Mouse (Mus musculus) lung, postnatal 36 days (tissue): ENCODE data around the gene Ccnd3.

Source experiments
- DNase-seq: peaks from one replicate; pipeline ENCODE4 v3.0.0; 2022; ENCODE audit warnings: mixed read lengths

Gene Ccnd3

DNA sequence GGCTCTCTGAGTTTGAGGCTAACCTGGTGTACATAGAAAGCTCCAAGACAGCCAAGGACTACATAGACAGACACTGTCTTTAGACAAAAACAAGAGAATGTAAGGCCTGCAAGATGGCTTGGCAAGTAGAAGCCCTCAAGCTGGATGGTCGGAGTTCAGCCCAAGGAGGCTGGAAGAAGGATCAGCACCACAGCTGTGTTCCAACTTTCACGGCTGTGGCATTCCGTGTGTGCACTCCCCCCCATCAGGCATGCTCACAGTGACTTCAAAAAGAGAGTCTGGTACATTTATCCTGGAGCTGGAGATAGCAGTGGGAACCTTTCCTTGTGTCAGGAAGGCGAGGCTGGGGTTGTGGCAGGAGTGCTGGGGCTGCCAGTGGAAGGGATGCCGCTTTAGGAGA, 121.2 kb downstream of the Ccnd3 start:
- peak; percentile 22 for DNase-seq

DNA sequence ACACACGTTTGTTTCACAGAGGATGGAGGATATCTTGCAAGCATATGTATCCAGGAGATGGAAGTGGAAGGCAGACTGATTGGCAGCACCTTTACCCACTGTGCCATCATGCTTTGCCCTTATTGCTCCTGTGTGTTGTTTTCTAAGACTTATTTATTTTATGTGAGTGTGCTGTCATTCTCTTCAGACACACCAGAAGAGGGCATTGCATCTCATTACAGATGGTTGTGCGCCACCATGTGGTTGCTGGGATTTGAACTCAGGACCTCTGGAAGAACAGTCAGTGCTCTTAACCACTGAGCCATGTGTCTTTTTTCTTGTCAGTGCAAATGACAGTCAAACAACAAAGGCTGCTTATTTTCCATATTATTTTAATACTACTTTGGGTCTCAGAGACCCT, 122.9 kb downstream of the Ccnd3 start:
- no peak for DNase-seq

DNA sequence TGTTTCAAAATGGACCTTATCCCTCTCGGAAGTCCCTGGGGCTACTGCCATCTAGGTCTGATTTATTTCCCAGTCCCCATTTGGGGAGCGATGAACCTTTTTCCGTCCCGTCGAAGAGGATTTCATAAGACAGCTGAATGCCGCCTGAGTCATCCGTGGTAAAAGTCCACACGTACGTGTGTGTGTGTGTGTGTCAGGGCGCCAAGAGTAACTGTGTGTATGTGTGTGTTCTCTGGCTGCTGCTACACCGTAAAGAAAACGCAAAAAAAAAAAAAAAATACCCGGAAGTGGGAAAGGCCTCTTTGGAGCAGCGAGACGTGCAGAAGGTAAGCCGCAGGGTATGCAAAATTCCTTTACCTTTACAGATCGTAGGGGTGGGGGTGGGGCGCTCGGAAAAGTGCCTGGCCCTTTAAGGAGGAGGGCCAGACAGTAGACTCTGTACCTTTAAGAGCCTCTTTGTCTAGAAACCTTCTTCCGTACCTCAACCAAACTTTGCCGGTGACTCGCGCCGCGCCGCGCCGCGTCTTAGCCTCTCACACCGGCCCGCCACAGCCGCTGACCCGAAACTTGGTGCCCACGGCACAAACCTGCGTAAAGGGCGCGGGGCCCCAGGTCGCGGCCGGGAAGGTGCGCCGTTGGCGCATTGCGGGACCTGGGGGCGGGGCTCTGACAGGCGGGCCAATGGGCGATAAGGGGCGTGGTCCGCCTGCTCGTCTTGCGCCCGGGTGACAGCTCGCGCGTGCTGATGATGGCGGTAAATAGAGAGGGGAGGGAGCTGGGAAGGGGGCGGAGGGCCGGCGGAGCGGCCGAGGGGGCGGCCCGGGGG, 124.2 kb downstream of the Ccnd3 start:
- peak; percentile 96 for DNase-seq

DNA sequence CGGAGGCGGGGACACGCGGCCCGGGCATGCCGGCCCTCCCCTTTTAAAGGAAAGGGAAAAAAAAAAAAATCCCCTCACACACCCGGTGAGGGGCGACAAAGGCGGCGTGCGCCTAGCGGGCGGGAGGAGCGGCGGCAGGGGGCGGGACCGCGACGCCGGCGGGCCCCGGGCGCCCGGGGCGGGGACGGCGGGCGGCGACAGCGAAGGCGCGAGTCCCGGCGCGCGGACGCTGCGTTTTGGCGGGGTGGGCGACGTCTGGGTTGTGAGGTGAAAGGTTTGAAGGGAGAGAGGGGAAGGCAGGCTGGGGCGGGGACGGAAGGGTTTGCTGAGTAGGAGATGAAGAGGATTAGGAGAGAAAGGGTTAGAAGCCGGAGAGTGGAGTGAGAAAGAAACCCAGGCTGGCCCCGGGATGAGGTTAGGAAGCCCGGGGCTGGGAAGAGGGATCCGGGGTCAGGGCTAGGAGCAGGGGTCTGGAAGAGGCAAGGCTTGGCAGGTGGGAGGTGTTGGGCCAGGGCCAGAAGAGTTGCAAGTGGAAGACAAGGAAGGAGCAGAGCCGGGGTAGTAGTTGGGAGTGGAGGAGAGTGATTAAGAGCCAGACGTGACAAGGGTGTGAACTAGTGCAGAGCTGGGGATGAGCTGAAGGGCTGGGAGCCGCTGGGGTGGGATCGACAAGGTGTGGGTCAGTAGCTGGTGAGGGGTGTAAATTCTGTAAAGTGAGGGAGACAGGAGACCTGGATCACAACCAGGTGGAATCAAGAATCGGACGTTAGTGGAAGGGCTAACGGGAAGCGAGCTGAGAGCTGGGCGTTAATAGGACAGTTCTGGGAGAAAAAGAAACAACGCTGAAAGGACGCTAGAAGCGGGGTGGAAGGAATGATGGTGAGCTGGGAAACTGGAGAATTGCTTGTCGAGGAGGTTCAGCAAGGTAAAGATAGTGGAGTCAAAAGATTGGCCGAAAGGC, 125.1 kb downstream of the Ccnd3 start:
- DNase-seq, result peak; percentile 21

DNA sequence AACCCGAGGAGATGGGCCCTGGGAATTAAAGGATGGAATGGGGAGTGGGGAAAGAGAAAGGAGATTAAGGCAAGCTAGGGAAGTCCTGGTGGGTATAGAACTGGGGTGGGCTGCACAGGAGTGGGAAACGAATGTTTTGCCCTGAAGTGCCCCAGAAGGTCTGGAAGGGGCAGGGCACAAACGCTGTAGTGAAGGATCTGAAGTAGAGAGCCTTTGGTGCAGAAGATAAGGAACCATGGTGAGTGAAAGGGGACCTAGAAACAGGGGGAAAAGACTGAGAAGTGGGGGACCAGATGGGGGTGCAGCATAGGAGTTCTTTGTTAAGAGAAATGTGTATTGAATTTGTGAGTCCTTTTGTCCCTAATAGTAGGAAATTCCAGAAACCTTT, 125.8 kb downstream of the Ccnd3 start, which contains the start of gene Usp49:
Gene Usp49, plus strand, starts transcription at position 13 of the 388 bp plus-strand sequence.
- no peak for DNase-seq

DNA sequence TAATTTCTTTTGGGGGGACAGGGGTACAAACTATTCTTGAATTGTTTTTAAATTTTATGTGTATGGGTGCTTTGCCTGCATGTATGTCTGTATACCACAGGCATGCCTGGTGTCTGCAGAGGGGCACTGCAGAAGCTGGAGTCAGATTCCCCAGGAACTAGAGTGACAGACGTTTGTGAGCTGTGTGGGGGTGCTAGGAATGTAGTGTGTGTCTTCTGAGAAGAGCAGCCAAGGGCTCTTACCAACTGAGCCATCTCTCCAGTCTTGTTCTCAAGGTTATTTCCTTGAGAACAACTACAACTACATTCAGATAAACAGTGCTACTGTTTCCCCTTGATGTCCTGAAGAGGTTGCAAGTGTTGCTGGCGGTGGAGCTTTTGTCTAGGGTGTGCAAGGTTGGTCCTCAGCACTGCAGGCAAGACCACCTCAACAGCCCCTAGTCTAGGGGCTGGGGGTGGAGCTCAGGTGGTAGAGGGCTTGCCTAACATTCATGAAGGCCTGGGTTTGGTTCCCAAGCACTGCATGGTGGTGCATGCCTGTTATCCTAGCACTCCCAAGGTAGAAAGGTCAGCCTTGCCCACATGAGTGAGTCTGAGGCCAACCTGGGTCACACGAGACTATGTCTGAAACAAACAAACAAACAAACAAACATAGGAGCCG, 127.5 kb downstream of the Ccnd3 start:
- no peak for DNase-seq

DNA sequence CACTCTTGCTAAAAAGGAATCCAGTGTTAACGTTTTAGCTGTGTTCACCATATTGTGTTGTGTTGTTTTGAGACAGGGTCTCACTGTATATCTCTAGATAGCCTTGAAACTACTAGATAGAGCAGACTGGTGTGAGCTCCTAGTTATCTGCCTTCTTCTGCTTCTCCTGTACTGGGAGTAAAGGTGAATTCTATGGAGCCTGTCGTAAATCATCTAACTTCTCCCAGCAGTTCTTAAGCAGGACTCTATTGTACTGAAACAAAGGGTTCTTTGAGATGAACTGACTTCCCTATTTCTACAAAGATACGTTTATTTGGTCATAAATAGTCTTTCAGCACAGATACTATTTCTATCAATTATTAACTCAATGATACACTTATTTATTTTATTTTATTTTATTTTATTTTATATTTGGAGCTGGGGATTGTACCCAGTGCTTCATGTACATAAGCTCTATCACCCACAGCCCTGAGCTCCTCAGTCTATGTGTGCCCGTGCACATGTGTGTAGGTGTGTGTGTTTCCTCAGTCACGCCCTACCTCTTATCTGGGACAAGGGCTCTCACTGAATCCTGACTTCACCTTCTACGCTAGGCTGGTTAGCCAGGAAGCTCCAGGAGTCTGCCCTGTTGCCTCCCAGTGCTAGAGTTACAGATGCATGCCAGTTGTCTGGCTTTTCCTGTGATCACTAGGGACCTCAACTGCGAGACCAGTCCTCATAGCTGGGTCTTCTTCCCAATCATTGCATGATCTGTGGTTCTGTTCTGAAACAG, 129.3 kb downstream of the Ccnd3 start:
- peak; percentile 69 for DNase-seq

DNA sequence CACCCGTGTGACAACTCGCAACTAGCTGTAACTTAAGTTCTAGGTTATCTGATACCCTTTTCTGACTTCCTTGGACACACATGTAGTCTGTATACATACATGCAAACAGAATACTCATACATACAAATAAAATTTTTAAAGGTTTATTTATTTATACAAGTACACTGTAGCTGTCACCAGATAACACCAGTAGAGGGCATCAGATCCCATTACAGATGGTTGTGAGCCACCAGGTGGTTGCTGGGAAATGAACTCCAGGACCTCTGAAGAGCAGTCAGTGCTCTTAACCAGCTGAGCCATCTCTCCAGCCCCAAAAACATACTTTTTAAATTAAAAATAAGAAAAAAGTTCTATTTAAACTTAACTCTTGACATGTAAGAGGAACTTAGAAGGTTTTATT, 138.1 kb downstream of the Ccnd3 start:
- no peak for DNase-seq

DNA sequence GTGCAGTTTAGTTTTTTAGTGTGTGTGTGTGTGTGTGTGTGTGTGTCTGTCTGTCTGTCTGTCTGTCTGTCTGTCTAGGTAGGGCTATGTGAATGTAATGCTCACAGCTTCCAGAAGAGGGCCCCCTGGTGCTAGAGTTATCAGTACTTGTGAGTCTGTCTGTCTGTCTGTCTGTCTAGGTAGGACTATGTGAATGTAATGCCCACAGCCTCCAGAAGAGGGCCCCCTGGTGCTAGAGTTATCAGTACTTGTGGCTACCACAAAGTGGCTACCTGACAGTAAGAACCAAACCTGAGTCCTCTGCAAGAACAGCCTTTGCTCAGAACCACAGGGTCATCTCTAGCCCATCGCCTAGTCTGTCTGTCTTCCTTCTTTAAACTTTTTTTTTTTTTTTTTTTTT, 141.8 kb downstream of the Ccnd3 start:
- peak; percentile 90 for DNase-seq

DNA sequence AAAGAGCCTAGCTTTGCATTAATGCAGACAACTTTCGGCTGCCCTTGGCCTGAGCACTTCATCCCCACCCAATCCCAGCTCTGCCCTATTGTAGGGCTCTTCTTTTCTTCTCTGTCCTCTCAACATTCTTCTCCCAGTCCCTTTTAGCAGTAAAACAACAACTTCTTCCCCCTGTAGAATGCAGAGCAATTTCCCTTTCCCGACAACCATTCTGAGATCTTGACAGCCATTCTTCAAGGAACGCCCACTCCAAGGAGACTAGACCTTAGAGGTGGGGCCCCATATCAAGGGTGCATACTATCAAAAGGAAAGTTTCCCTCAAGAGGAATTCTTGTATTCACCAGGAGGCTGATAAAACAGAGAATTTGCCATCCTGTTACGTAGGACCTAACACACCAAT, 144.1 kb downstream of the Ccnd3 start:
- no peak for DNase-seq
